Mouse (Mus musculus) embryonic facial prominence, embryonic 11.5 days (tissue): ENCODE data around the gene Cplx2. TPM values are rescaled to one million over a fixed set of nuclear protein-coding genes. Genes with fewer than 3 reads are reported as not detected.

Experiments
- polyA plus RNA-seq: library from polyadenylated mRNA; unstranded; fragments of >200 nt; fragmentation: Nextera tagmentation; extraction: Ambion mirVana; gene quantifications from 2 replicates; pipeline ENCODE4 v1.2.1, GENCODE M21; 2014

Cplx2 gene
- polyA plus RNA-seq, 1 experiment from 2014 or later: 6.9 TPM

Other genes starting within 250 kb of the Cplx2 start
- gene Hrh2, start 179.2 kb upstream of the Cplx2 start, polyA plus RNA-seq: 0.06 and 0.07 TPM in 2 replicates
- 160 and 161 TPM in 2 replicates for gene Thoc3, start 97.5 kb downstream of the Cplx2 start, polyA plus RNA-seq
- 22.5 and 23.6 TPM in 2 replicates for gene Simc1, start 132.4 kb downstream of the Cplx2 start, polyA plus RNA-seq
- gene 4833439L19Rik, start 194.1 kb downstream of the Cplx2 start, polyA plus RNA-seq: 188 and 204 TPM in 2 replicates
- 24.9 and 26.0 TPM in 2 replicates for gene Arl10, start 203.7 kb downstream of the Cplx2 start, polyA plus RNA-seq
- 72.5 and 75.1 TPM in 2 replicates for gene Nop16, start 218.7 kb downstream of the Cplx2 start, polyA plus RNA-seq
- gene Higd2a, start 218.9 kb downstream of the Cplx2 start, polyA plus RNA-seq: 154 and 168 TPM in 2 replicates
- gene Cltb, start 240.0 kb downstream of the Cplx2 start, polyA plus RNA-seq: 19.4 and 20.7 TPM in 2 replicates